Mouse (Mus musculus) mouse embryonic stem cell (cell line): Measurements from ENCODE around the gene Cobll1.

Source experiments
- in situ Hi-C, 2 experiments: fragments of 300-500 bp; cut with MboI; formaldehyde crosslinking; loops; 1 replicate in 1 of 2; 3 replicates in 1 of 2; pipeline ENCODE4 v1.14.3; 2019 to 2020; ENCODE audit warnings: low sequenced_read_pairs in 2 of 2, low pct_unique_long_range_greater_than_20kb in 1 of 2, mixed read lengths in 1 of 2; ENCODE audit not compliant: unreplicated experiment in 1 of 2

Cobll1 gene

DNA sequence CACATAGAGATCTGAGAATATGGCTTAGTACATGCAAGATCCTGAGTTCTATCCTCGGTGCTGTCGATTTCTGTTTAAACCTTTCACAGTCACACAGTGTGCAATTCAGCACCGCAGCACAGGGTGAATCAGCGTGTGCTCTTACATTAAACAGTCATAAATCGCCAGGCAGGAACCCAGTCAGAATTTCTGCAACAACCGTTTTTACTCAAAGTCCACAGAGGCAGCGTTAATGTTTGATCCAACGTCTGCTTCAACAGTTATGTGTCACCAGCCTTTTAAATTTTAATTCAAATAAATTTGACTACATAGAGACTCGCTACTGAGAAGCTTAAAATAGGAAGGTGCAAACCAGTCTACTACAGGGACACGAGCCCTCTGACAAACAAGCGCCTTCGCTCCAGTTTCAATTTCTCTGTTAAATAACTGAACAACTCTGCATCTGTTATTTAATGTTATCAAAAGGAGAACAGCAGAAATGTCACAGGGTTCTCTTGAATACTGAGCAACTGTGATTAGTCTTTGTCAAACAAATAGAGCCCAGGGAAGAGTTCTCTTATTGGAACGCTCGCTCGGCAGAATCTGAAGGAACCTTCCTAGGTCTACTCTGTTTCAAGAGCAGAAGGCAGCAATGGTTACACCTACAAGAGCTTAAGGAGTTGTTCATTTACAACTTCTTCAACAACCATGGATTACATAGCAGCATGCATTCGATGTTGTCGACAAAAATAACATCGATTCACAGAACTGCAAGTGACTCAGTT is 68.3 kb downstream of the Cobll1 start:
- in situ Hi-C loops = no loop called here

DNA sequence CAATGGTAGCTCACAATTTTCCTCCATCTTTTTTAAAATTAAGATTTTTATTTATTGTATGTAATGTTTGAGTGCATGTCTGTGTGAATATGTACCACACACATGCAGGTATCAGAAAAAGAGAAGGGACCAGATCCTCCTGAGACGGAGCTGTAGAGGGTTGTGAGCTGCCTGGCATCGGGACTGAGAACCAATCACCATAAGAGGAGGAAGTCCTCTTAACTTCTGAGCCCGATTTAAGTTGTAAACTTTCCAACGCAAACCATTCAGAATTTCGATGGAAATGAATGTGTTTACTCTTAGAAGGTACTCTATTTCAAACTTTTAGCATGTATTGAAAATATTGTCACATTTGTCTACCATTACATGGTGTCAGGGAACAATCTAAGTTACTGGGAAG is 68.9 kb downstream of the Cobll1 start:
- in situ Hi-C loops = no loop called here

DNA sequence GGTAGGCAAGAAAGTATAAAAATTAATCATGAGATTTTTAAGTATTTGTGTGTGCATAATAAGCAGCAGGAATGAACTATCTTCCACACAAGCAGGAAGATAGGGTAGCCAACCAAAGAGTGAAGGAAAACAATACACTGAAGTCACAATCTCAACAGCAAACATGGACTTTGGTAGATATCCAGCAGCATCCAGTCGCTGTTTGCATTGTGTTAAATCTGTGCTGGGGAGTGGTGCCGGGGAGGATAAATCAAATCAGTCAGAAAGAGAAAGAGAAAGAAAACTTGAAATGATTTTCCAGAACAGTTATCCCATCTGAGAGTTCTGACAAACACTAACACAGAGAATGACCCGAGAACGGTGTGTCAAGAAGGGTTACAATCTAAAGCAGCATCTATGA is 75.2 kb downstream of the Cobll1 start:
- in situ Hi-C loops = no loop called here

DNA sequence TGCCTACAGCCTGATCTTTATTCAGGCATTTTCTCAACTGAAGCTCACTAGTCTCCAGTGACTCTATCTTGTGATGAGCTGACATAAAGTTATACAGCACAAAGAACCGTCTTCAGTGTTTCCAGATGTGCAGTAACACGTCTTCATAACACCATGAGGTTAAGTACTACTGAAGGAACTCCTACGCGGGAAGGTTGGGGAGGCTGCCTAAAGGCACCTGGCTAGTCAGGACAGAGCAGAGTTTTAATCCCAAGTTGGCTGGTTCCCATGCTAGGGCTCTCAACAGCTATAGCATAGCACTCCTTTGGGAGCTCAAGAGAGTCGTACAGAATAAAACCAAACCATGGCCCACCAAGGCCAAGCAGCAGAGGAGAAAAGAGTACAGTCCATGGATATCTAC is 76.6 kb downstream of the Cobll1 start:
- in situ Hi-C loops = no loop called here

DNA sequence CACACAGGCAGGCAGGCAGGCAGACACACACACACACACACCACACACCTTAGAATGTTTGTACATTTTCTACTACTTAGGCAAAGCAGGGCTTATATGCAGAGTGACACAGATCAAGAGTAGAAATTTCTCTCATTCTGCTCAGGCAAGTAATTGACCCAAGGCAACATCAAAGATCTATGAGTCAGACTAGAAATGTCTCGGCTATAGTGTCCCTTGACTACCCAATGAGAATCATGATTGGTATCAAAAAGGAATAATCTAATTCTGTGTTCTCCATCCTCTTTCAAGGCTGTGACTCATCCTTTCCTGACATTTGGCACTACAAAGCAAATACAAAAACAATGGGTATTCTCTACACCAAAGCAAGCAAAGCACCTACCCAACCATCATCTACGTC is 77.5 kb downstream of the Cobll1 start:
- in situ Hi-C loops = no loop called here

DNA sequence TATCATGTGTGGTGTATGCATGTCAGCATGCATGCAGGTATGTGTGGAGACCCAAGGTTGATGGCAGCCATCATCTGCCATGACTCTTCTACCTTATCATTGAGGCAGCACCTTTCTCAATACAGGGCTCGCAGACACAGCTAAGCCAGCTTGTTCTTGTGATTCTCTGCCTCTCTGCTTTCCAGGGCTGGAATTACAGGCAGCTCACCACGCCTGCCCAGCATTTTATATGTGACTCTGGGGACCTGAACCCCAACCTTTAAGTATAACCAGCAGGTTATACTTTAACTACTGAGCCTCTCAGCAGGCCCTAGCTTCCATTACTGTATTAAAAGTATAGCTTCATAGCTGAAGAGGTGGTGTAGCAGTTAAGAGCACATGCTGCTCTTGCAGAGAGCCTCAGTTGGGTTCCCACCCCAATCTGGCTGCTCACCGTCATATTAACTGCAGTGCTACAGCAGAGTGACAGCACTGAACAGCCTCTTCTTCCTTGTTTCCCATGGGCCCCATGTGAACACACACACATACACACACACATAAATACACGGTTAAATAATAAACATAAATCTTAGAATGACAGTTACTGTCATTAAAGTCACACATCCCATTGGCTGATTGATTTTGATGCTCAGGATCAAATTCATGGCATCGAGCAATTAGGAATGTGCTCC is 81.1 kb downstream of the Cobll1 start:
- in situ Hi-C loops = no loop called here

DNA sequence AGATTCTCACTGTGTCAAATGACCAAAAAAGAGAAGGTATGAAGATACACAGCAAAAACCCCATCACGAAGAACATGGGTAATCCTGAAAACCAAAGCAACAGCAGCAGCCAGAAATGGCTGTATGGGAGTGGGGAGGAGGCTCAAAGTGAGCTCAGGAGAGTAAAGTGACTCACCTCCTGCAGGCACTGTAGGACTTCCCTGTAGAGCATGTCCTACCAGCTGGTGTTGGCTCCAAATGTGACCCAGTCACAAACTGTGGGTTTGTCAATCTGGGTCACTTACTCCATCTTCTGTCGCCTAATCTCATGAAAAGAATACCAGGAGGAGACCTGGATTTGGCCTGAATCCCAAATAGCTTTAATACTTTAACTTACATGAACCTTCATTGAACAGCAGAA is 81.9 kb downstream of the Cobll1 start:
- in situ Hi-C loops = no loop called here

DNA sequence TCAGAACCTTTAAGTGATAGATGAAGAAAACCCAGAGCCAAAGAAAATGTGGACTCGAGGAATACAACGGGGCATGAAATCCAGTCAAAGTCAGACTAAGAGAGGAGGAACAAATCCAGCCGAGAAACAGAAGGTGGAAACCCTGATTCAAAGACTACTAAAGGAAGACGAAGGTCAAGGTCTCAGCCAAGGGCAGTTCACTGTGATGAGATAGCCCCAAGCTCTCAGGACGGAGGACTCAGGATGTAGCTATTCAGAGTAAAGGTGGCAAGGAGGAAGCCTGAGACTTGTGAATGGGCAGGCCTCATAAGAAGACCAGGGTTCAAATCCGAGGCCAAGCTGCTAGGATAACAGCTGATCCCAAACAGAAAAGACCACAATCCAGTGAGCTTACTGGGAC is 90.3 kb downstream of the Cobll1 start:
- in situ Hi-C loops = loop anchor here (10.0 kb wide), 1 partner anchor 186 kb away; no protein-coding TSS in a partner anchor

DNA sequence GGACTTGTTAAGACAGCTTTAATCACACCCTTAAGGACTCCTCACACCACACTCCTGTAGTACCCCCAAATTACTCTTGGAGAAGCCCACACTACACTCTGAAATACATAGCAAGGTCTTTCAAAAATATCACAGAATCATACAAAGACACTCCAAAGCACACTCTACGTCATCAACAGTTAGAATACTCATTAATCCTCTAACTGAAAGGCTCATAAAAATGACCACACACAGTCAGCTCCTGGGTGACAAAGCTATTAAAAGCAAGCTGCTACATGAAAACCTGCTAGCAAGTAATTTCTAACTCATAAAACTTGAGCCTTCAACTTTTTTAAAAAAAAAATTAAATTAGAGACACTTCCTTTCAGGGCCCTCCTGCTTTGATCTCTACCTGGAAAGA is 91.8 kb downstream of the Cobll1 start:
- in situ Hi-C loops = loop anchor here (10.0 kb wide), 1 partner anchor 187 kb away; no protein-coding TSS in a partner anchor

DNA sequence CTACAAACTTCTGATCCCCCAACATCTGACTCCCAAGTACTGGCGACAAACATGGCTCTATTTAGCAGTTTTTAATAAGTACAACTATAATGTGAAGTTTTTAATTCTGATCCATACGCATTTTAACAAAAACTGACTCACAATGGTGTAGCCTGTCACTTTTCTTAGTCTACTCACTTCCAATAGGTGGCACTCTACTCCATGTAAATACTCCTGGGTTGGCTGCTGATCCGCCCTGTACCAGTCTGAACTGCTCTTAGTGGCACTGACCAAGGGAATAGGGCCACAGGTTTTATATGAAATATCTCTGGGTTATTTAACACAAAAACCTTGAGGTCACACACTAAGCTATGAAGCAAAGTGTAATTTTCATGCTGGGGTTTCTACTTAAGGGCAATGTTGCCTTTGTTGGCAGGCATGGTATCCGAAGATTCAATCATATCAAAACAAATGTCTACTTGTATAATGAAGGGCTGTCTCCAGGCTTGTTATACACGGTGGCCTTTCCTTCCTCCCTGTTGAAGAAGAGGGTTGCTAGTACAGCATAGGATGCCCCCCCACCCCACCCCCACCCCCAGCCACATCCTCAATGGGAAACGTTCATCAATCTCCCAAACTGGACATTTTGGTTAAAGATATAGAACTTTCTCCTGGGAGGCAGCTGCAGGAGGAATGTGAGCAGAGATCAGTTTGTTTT is 93.6 kb downstream of the Cobll1 start:
- in situ Hi-C loops = loop anchor here (10.0 kb wide), 1 partner anchor 189 kb away; no protein-coding TSS in a partner anchor

DNA sequence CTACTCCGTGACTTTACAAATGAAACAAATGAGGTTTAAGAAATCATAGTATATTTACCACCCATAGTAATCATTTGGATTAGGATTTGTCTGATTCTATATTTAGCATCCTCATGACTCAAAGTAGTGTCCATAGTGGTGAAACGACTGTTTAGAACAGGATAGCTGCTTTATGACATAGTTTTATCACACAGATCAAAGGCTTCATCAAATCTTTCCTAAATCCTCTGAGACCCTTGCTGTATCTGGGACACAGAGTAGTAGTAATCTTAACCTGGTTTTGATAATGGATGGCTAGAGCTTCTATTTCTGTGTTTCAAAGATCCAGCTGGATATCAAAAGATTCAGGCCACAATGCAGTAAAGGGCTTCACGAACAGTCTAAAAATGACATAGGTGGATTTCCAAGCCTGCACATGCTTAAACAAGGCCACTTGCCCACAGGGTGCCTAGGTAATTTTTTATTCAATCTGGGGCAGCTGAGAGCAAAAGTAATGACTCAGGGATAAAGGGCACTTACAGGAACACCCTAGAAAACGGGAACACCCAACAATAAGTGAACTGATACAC is 98.0 kb downstream of the Cobll1 start:
- in situ Hi-C loops = loop anchor here (10.0 kb wide), 1 partner anchor 194 kb away; no protein-coding TSS in a partner anchor

DNA sequence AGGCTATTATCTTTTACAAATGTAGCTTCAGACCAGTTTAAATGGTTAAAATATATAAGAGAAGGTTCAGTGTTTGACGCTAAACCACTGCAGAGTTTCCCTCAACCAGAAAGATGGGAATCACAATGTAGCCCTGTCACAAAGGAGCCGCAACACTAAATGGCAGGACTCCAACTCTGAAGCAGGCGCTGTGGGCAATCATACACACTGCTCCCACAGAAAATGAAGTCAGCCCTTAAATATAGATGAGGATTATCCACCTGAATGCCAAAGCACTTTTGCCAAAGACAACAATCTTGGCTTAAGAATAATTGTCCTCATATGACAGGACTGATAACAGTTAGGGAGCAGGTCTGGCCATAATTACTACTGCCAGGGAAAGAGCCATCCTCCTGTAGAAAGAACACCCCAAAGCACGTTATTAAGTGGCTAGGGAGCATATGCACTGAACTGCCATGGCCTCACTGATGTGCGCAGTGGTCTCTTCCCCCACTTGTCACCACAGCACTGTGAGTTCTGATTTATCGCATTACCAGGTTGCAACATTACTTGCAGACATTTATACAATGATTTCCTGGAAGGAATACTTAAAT is 98.8 kb downstream of the Cobll1 start:
- in situ Hi-C loops = loop anchor here (10.0 kb wide), 1 partner anchor 194 kb away; no protein-coding TSS in a partner anchor

DNA sequence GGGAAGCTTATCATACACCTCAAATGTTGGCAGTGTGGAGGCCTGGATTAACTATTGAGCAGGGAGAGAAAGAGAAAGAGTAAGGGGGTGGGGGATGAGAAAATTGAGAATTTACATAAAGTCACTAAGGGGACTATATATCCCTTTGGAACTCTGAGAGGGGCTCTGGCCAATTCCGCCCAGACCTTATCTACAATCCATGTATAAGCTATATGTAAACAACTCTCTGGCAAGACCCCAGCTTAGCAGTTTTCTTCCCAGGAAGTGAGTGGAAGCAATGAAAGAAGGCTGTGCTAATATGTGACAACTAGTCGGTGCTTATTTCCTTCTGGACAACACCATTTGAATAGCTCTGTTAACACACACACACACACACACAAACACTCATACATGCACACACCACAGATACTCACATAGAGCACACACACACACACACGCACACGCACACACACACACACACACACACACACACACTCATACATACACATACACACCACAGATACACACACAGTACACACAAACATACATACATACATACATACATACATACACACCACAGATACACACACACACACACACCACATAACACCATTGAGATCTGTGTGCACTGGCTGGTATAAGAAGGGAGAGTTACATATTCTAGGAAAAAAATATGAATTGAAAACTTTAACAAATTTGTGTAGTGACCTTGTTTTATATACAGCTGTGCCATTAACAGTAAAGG is 99.4 kb downstream of the Cobll1 start:
- in situ Hi-C loops = loop anchor here (10.0 kb wide), 1 partner anchor 195 kb away; no protein-coding TSS in a partner anchor

DNA sequence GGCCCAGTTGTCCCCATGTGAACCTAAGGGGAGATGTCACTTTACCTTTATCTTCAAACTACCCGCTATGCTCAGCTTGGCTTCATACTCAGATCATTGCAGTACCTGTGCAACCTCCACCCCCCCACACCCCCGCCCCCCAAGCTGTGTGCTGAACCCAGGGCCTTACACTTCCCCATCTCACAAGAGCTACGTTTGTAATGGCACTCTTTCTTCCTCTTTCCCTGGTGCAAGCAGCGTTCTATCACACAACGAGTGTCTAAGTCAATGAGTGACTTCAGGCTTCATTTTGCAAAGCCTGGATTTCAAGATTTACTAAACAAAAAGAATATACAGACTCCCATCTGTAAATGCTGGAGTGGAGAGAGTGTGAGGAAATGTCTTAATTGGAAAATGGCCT is 100.2 kb downstream of the Cobll1 start:
- in situ Hi-C loops = no loop called here

DNA sequence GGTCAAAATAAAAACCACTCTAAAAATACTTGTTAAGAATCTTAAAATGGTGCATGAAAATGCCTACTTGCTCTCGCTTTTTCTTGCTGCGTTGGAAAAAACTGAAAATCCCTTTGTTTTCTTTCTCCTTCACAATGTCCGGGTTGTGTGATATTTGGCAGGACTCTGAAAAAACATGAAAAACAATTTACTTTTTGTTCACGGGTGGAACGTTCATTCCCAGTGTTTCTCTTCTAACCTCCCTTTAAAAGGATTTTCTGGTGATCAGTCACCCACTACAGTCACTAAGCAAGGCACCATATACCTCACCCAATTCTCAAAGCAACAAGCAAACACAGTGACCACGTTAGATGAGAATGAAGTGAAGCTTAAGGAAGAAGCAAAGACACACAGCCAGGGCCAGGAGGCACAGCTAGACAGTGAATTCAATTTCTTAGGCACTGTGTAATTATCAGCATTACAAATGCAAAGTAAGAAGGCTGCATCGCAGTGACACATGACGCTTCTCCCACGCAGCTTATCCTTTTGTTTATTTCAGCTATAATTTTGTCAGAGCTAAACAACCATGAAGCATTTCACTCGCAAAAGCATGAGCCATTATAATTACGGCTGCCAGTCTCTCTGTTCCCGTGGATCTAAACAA is 112.9 kb downstream of the Cobll1 start:
- in situ Hi-C loops = no loop called here

DNA sequence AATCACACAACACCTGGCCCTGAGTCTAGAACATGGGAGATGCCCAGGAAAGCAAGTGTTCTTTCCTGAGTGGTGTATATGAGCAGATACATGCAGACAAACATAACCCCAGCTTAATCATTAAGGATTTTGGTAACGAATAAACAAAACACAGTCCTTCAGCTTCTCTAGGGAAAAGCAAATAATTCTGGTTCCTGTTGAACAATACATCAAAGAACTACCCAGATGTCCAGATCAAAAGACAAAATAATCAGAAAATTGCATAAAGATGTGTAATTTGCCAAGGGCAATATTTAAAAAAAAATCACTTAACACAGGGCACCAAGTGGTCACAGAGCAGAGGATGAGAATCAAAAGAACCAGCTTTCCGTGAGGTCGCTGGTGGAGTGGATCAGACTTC is 115.5 kb downstream of the Cobll1 start:
- in situ Hi-C loops = no loop called here

DNA sequence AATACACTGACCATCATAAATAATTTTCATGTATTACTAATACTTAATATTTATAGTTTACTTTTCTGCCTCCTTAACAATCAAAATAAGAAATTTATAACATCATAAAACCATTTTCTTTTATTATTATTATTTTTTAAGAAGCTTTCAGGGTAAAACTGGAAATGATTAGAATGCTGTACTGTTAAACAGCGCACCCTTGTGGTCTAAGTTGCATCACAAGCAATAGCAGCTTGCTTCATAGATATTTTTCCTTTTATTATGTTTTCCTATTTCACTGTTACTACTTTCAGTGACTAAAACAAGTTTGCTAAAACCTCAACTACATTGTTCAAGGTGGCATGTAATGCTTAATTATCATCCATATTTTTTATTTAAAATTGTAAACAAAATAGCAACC is 117.8 kb downstream of the Cobll1 start:
- in situ Hi-C loops = no loop called here

DNA sequence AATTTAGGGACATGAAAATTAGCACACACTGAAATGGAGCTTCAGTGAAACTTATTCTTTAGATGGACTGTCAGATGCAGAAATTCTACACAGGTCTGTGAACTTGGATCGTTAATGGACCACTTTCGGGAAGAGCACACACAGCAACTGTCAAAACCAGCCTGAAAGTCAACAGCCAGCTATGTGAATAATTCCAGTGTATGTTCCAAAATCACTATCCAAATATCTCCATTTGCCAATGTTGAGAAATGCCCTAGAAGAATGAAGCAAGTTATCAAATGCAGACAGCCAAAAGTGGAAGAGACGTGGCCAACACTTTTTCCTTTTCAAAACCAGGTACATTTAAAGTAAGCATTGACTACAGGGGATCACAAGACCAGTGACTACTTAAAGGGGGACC is 118.2 kb downstream of the Cobll1 start:
- in situ Hi-C loops = no loop called here
